Mouse (Mus musculus): ENCODE measurements around the gene Ppp4r4. TPM values are rescaled to one million over a fixed set of nuclear protein-coding genes. Genes with fewer than 3 reads are reported as not detected.
"Not testable (repeated sequence)": the region's sequence is repeated elsewhere in the genome, so short reads cannot be mapped to it uniquely, and the experiment has no call there.

Ppp4r4 gene
- polyA plus RNA-seq, 2 experiments from 2014 or later, result 0.17 TPM; not detected in 1

- ATAC-seq, result no peak
Measured at GRCm38 (mm10) chr12:103540429-103540828, 8.3 kb downstream of the Ppp4r4 start.

GRCm38 (mm10) chr12:103543351-103543750 is 11.3 kb downstream of the Ppp4r4 start:
- ATAC-seq, result no peak

- peak; percentile 62 for ATAC-seq
Measured at GRCm38 (mm10) chr12:103544213-103544612, 12.1 kb downstream of the Ppp4r4 start.

- ATAC-seq, result no peak
Measured at GRCm38 (mm10) chr12:103547438-103547837, 15.4 kb downstream of the Ppp4r4 start.

DNA sequence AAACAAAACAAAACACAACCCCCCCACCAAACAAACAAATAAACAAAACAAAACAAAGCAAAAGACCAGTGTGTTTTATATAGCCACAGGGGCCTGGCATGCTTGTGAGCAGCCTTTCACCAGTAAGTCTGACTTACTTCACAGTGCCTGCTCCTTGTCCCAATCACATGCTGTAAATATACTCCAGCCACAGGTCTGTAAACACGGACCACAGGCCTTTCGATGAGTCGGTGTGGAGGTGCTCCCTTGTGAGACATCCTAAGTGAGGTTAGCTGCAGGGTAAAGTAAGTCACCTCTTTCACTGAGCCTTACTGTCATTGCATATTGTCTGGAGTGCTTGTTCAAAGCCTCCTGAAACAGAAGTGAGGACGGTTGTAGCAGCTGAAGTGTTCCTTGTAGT is 16.4 kb downstream of the Ppp4r4 start:
- ATAC-seq, result no peak

- peak; percentile 88 for ATAC-seq
Measured at GRCm38 (mm10) chr12:103550047-103550446, 18.0 kb downstream of the Ppp4r4 start.

- ATAC-seq, result no peak
Measured at GRCm38 (mm10) chr12:103551422-103551821, 19.3 kb downstream of the Ppp4r4 start.

GRCm38 (mm10) chr12:103552506-103552905 is 20.4 kb downstream of the Ppp4r4 start:
- ATAC-seq, result no peak

GRCm38 (mm10) chr12:103553497-103553896 is 21.4 kb downstream of the Ppp4r4 start:
- peak; percentile 29 for ATAC-seq

GRCm38 (mm10) chr12:103556856-103557255 is 24.8 kb downstream of the Ppp4r4 start:
- no peak for ATAC-seq

- no peak for ATAC-seq
Measured at GRCm38 (mm10) chr12:103564726-103565125, 32.6 kb downstream of the Ppp4r4 start.

GRCm38 (mm10) chr12:103565151-103565550 is 33.1 kb downstream of the Ppp4r4 start:
- no peak for ATAC-seq

DNA sequence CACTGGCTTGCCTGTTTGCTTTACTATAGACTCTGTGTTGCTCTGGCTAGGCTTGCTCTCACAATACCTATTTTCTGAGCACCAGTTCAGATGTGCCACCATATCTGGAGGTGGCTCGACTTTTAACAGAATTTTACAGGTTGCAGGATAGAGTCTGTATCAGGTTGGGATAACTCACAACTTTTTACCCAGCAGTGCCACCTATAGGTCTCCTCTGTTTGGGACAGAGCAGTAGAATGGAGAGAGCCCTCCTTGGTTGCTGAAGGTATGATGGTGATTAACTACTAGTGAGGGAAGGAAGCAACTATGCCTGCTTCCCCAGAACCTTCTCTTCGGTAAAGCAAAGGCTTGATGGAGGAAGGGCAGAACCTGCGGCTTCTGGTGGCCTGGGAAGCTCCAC is 35.0 kb downstream of the Ppp4r4 start:
- ATAC-seq, result no peak

- ATAC-seq, result no peak
Measured at GRCm38 (mm10) chr12:103569690-103570089, 37.6 kb downstream of the Ppp4r4 start.

DNA sequence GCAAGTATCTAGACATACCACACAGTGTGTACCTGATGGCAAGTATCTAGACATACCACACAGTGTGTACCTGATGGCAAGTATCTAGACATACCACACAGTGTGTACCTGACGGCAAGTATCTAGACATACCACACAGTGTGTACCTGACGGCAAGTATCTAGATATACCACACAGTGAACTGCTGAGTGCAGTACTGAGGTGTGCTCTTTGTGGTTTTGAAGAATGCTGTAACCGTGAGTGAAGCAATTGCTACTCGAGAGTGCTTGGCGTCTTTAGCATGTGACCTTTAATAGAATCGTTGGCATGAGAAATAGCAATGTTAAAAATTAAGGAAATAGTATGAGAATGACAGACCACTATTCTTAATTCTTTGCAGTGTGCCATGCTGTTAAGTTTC is 46.1 kb downstream of the Ppp4r4 start:
- not testable (repeated sequence) for ATAC-seq

DNA sequence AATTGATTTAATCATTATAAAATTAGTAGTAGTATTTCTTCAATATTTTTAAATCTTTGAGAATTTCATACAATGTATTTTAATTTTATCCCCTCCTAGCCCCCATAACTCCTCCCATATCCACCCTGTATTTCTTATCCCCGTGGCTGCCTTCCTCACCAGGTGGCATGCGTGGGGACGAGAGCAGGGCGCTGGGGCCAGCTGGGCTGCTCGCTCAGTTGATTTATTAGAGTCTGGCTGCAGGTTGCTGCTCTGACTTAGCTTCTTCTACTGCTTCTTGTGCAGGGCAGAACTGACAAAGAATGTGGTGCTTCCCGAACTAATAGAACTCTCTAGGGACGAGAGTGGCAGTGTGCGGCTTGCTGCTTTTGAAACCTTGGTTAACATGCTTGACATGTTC is 51.7 kb downstream of the Ppp4r4 start:
- no peak for ATAC-seq

DNA sequence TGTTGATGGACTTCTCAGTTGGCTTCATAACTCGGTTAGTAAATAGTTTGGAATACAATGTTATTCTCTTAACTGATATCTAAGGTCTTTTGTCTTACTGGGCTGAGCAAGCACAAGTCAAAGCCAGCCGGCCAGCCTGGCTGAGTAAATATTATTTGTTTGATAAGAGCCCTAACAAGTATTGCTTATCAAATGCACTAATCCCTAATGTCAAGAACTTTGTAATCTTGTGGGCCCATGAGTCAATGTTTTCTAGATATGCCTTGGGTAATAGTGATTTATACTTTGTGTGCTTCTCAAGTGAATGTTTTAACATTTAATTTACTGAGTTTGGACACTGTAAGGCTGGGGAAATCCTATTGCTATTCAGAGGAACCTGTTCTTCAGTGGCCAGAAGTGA is 66.3 kb downstream of the Ppp4r4 start:
- no peak for ATAC-seq

- no peak for ATAC-seq
Measured at GRCm38 (mm10) chr12:103600364-103600763, 68.3 kb downstream of the Ppp4r4 start.

DNA sequence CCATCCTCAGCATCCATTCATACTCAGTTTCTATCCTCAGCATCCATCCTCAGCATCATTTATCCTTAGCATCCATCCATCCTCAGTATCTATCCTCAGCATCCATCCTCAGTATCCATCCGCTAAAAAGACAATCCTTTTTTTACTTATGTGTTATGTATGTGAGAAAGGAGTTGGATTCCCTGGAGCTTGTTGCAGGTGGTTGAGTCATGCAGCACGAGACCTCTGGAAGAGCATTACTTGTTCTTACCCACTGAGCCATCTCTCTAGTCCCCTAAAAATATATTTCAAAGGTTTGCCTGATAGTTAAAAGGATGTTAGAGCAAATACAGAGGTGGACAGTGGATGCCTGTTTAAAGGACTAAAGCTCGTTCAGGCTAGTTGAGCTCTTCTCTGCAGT is 69.8 kb downstream of the Ppp4r4 start:
- ATAC-seq, result no peak

DNA sequence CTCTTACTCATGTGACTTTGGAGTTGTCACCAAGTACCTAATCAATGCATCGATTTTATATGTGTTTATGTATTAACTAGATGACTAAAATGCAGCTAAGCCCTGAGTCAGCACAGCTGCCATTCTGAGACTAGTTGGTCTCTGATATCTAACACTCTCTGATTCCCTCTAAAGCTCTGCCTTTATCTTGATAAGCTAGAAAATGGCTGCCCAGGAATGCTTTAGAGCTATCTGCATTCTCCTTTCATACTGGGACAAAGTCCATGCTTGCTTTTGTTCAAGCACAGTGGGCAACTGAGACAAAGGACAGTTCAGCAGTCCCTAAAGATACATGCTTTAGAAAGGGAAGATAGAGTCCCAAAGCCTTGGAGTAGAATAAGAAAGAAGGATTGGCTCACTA is 83.1 kb downstream of the Ppp4r4 start:
- no peak for ATAC-seq

DNA sequence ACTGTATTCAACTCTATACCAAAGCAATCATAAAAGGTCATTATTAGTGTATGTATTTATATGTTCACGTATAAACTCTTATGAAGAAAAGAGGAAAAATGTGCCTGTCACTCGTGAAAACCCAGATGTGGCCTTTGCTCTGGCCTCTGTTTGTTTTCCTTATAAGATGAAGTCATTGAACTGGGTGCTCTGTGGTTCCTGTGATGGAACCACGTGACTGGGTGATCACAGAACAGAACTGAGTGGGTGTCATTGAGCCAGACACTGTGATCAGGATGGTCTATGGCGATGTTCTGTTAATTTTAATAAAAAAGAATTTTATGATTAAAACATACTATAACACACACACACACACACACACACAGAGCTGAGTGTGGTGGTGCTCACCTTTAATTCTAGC is 83.7 kb downstream of the Ppp4r4 start:
- no peak for ATAC-seq

- ATAC-seq, result no peak
Measured at GRCm38 (mm10) chr12:103616860-103617261, 84.8 kb downstream of the Ppp4r4 start.

DNA sequence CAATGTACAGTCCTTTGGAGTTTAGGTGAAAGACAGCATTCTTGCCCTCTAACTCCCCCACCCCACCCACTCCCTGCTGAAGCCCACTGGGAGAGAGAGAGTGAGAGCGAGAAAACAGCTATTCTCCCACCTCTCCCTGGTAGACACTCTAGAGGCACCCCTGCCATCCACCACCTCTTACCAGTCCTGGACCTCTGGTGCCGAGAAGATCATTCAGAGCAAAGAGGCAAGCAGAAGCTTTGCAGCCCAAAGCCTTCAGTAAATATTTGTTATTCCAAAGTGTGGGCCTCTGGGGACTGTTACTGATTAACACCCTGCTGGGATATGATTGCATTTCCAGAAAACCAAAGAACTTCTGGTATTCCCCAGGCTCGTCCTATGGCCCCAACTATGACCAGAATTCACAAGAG is 99.1 kb downstream of the Ppp4r4 start, which contains the start of gene Serpina10:
Gene Serpina10 (minus strand): TSS at position 242 of the 410 bp plus-strand sequence.
- ATAC-seq, result no peak

- ATAC-seq, result no peak
Measured at GRCm38 (mm10) chr12:103634430-103634829, 102.3 kb downstream of the Ppp4r4 start.

DNA sequence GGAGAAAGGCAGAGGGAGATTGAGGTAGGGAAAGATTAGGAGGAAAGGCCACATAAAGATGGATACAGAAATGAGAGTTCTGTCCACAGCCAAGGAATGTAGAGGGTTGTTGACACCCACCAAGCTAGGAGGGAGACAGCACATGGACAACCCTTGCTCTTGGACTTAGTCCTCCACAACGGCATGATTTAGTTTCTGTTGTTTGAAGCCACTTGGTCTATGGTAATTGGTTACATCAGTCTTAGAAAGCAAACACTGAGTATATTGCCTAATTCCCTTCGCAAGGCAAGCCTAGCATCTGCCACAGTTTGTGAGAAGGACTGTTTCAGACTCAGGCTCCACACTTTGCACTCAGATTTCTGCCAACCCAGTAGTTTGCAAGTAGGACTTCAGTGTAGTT is 103.8 kb downstream of the Ppp4r4 start:
- no peak for ATAC-seq

GRCm38 (mm10) chr12:103643336-103643735 is 111.3 kb downstream of the Ppp4r4 start:
- peak; percentile 52 for ATAC-seq

All from activated CD4-positive, CD25-positive, alpha-beta regulatory T cell, adult 4 months (primary cell).